Mouse (Mus musculus) lung, embryonic 14.5 days (tissue): ENCODE data around the gene Grik4. TPM values are rescaled to one million over a fixed set of nuclear protein-coding genes. Genes with fewer than 3 reads are reported as not detected.

Source experiments
- ATAC-seq: fragments of 200-750 bp; cut with Nextera tagmentation; 2 replicates; pipeline ENCODE4 v1.8.0; 2017; ENCODE audit warnings: mild to moderate bottlenecking, moderate TSS enrichment, moderate library complexity; ENCODE audit not compliant: insufficient read depth
- DNase-seq: peaks from one replicate; pipeline ENCODE4 v3.0.0-alpha.2; 2015
- H3K27ac ChIP-seq: fragments of 300-500 bp; sonication (generic); 2 replicates; pipeline ENCODE4 v1.5.1; 2014; ENCODE audit warnings: low read depth, mild to moderate bottlenecking, moderate library complexity
- H3K27me3 ChIP-seq: fragments of 300-500 bp; sonication (generic); 2 replicates; pipeline ENCODE4 v1.6.1; 2014; ENCODE audit warnings: low read length, control low read depth; ENCODE audit not compliant: insufficient read depth
- H3K36me3 ChIP-seq: fragments of 300-500 bp; sonication (generic); 2 replicates; pipeline ENCODE4 v1.6.1; 2014; ENCODE audit warnings: control low read depth; ENCODE audit not compliant: insufficient read depth
- H3K4me1 ChIP-seq: fragments of 300-500 bp; sonication (generic); 2 replicates; pipeline ENCODE4 v1.6.1; 2014; ENCODE audit warnings: antibody characterized with exemption, control low read depth; ENCODE audit not compliant: insufficient read depth
- H3K4me2 ChIP-seq: fragments of 300-500 bp; sonication (generic); 2 replicates; pipeline ENCODE4 v1.6.1; 2014; ENCODE audit warnings: mild to moderate bottlenecking
- H3K4me3 ChIP-seq: fragments of 300-500 bp; sonication (generic); 2 replicates; pipeline ENCODE4 v1.5.1; 2014; ENCODE audit warnings: low read depth, low read length
- H3K9ac ChIP-seq: fragments of 300-500 bp; sonication (generic); 2 replicates; pipeline ENCODE4 v1.6.1; 2014
- H3K9me3 ChIP-seq: fragments of 300-500 bp; sonication (generic); 2 replicates; pipeline ENCODE4 v1.6.1; 2016; ENCODE audit warnings: low read depth, low read length, control low read depth
- CTCF ChIP-seq: IDR thresholded peaks from 2 replicates; pipeline ENCODE4 v1.5.1; 2016; ENCODE audit warnings: antibody characterized with exemption, low read depth
- WGBS: fragments of 180-500 bp; shearing (Covaris S2); extraction: QIAGEN DNeasy Blood & Tissue Kit; methylation state at CpG from one replicate; pipeline ENCODE4 v1.1.7; 2014; 5-methylcytosine and 5-hydroxymethylcytosine counted together
- polyA plus RNA-seq: library from polyadenylated mRNA; unstranded; fragments of >200 nt; fragmentation: Nextera tagmentation; extraction: Ambion mirVana; gene quantifications from 2 replicates; pipeline ENCODE4 v1.2.1, GENCODE M21; 2014

The Grik4 gene
- polyA plus RNA-seq, 1 experiment from 2014 or later, result 2.2 TPM

DNA sequence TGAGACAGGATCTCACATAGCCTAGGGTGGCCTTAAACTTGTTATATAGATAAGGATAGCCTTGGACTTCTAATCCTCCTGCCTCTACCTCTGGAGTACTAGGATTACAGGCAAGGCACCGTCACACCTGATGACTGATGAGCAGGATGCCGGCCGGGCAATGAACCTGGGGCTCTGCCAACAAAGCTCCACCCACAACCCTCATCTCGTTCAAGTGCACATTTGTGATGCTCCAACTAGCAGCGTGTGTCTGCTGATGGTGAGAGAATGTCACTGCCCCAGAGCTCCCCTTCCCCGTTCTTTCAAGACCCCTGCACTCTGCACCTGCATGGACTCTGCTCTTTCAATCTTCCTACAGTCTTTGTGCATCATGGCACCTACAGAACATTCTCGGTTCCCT is 12.1 kb downstream of the Grik4 start:
- no peak for TF ChIP-seq CTCF
- no peaks in the 10 kb centered on the region for H3K36me3 ChIP-seq
- no peak overlapping the region for H3K27ac ChIP-seq
- 24% methylated on average over 7 of the region's 7 CpGs for WGBS
- no peaks in the 10 kb centered on the region for H3K4me1 ChIP-seq
- DNase-seq (no peak), ATAC-seq (no peak)
- no peak overlapping the region for H3K9ac ChIP-seq
- no peak overlapping the region for H3K4me2 ChIP-seq
- H3K4me3 ChIP-seq, result no peak overlapping the region
- H3K27me3 ChIP-seq, result no peaks in the 10 kb centered on the region
- no peaks in the 10 kb centered on the region for H3K9me3 ChIP-seq

GRCm38 (mm10) chr9:42927498-42927897 is 16.8 kb downstream of the Grik4 start:
- TF ChIP-seq CTCF, result no peak
- H3K27ac ChIP-seq, result no peak overlapping the region
- H3K9ac ChIP-seq, result no peak overlapping the region
- ATAC-seq (peak; percentile 86), DNase-seq (peak; percentile 72)
- no peak overlapping the region for H3K4me2 ChIP-seq
- H3K27me3 ChIP-seq, result no peaks in the 10 kb centered on the region
- no peaks in the 10 kb centered on the region for H3K36me3 ChIP-seq
- H3K4me1 ChIP-seq, result peaks cover 9% of the 10 kb centered on the region; the same call in 1 of the 2 replicates
- no peak overlapping the region for H3K4me3 ChIP-seq
- 36% methylated on average over 10 of the region's 10 CpGs for WGBS
- H3K9me3 ChIP-seq, result no peaks in the 10 kb centered on the region

GRCm38 (mm10) chr9:42926564-42926963 is 17.7 kb downstream of the Grik4 start:
- ATAC-seq, result no peak
- TF ChIP-seq CTCF, result no peak
- 49% methylated on average over 6 of the region's 6 CpGs for WGBS

GRCm38 (mm10) chr9:42921830-42922229 is 22.5 kb downstream of the Grik4 start:
- Histone ChIP-seq H3K27me3 (no peaks in the 10 kb centered on the region), H3K9me3 (no peaks in the 10 kb centered on the region), H3K9ac (no peak overlapping the region), H3K27ac (peak overlapping the region; percentile 82; the same call in 1 of the 2 replicates), H3K4me3 (no peak overlapping the region), H3K4me1 (peaks cover 15% of the 10 kb centered on the region; the same call in 1 of the 2 replicates), H3K36me3 (no peaks in the 10 kb centered on the region), H3K4me2 (no peak overlapping the region)
- 51% methylated on average over 4 of the region's 4 CpGs for WGBS
- peak; percentile 48 for DNase-seq
- TF ChIP-seq CTCF, result no peak
- ATAC-seq, result peak; percentile 66; the same call in 1 of the 2 replicates

More at GRCm38 (mm10) chr9:42926564-42926963, 17.7 kb downstream of the Grik4 start:
- Histone ChIP-seq H3K27ac (no peak overlapping the region), H3K36me3 (no peaks in the 10 kb centered on the region), H3K4me3 (no peak overlapping the region), H3K9me3 (no peaks in the 10 kb centered on the region), H3K9ac (no peak overlapping the region), H3K4me1 (peaks cover 9% of the 10 kb centered on the region; the same call in 1 of the 2 replicates), H3K27me3 (no peaks in the 10 kb centered on the region), H3K4me2 (no peak overlapping the region)
- DNase-seq, result no peak

- H3K4me3 ChIP-seq, result no peak overlapping the region
- no peak overlapping the region for H3K4me2 ChIP-seq
- ATAC-seq, result no peak
- 39% methylated on average over 7 of the region's 7 CpGs for WGBS
- no peak for DNase-seq
- H3K36me3 ChIP-seq, result no peaks in the 10 kb centered on the region
- peaks cover 10% of the 10 kb centered on the region; the same call in 1 of the 2 replicates for H3K4me1 ChIP-seq
- no peak overlapping the region for H3K27ac ChIP-seq
- peak; percentile 59 for TF ChIP-seq CTCF
- H3K27me3 ChIP-seq, result no peaks in the 10 kb centered on the region
- H3K9ac ChIP-seq, result no peak overlapping the region
- no peaks in the 10 kb centered on the region for H3K9me3 ChIP-seq
Observed at GRCm38 (mm10) chr9:42920190-42920589, 24.1 kb downstream of the Grik4 start.

- DNase-seq, result no peak
- peaks cover 6% of the 10 kb centered on the region; the same call in 1 of the 2 replicates for H3K4me1 ChIP-seq
- no peak for ATAC-seq
- H3K27me3 ChIP-seq, result no peaks in the 10 kb centered on the region
- H3K9me3 ChIP-seq, result no peaks in the 10 kb centered on the region
- no peak overlapping the region for H3K4me3 ChIP-seq
- H3K36me3 ChIP-seq, result no peaks in the 10 kb centered on the region
- WGBS, result 85% methylated on average over 7 of the region's 7 CpGs
- no peak for TF ChIP-seq CTCF
- H3K9ac ChIP-seq, result no peak overlapping the region
- H3K4me2 ChIP-seq, result no peak overlapping the region
- no peak overlapping the region for H3K27ac ChIP-seq
Observed at GRCm38 (mm10) chr9:42917911-42918310, 26.4 kb downstream of the Grik4 start.

DNA sequence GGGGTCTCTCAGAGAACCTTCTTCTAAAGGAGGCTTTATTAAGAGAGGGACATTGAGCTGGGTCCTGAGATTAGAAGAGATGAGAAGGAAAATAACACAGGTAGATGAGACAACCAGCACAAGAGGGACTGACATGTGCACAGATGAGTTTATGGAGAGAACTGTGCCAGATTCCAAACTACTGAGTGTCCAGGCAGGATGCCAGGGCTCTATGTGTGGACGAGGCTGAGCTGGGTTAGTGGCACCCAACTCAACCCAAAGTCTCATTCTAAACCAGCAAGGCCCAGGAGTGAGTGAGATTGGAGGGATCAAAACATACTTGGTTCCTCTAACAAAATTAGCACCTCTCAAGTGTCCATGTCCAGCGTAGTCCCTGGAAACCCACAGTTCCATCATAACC is 31.1 kb downstream of the Grik4 start:
- DNase-seq (no peak), ATAC-seq (no peak)
- Histone ChIP-seq H3K9me3 (no peaks in the 10 kb centered on the region), H3K4me1 (peaks cover 12% of the 10 kb centered on the region), H3K4me2 (no peak overlapping the region), H3K4me3 (no peak overlapping the region), H3K36me3 (no peaks in the 10 kb centered on the region), H3K9ac (no peak overlapping the region), H3K27ac (no peak overlapping the region), H3K27me3 (no peaks in the 10 kb centered on the region)
- 71% methylated on average over 2 of the region's 2 CpGs for WGBS
- no peak for TF ChIP-seq CTCF
